Mouse (Mus musculus): ENCODE data around the gene 6430550D23Rik. TPM values are rescaled to one million over a fixed set of nuclear protein-coding genes. Genes with fewer than 3 reads are reported as not detected.

Gene 6430550D23Rik
- 1.7 and 2.4 TPM in 2 replicates for polyA plus RNA-seq (2015; fragmentation: Nextera tagmentation; extraction: Ambion mirVana)

DNA sequence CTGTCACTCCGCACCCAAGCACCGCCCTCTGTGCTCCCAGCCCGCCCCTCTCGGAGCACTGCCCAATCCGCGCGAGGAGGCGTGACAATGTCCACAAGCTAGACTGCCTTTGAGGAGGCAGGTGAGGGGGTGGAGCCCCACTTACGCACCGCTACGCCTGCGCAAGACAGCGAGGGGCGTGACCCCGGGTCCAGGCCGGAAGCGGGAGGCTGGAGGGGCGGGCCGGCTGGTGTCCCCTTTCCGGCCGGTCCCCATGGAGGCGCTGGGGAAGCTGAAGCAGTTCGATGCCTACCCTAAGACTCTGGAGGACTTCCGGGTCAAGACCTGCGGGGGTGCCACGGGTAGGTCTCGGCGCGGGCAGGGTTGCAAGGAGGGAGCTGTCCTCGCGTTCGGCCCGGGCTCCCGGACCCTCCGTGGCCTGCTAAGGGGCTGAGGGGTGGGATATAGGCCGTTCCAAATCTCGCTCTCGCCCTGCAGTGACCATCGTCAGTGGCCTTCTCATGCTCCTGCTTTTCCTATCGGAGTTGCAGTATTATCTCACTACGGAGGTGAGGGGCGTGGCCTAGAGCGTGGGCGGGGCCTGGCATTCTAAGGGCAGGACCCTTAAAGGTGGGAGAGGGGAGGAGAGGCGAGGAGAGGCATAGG is at the start of gene 6430550D23Rik, which contains the start of gene Ergic3:
Gene 6430550D23Rik (minus strand): TSS at position 90 of the 645 bp plus-strand sequence.
Gene Ergic3 (plus strand): TSS at position 158 of the 645 bp plus-strand sequence.
- Histone ChIP-seq H3K36me3 (ENCODE audit: control insufficient read depth, insufficient read depth) (peaks cover 20% of the 10 kb centered on the region), H3K4me3 (replicated peaks; ENCODE audit: low read length) (peak within 1 kb of the TSS; percentile 99), H3K27me3 (replicated peaks; ENCODE audit: control insufficient read depth, insufficient read depth, low read length) (no peaks in the 10 kb centered on the region), H3K9me3 (ENCODE audit: control insufficient read depth, low read length) (no peaks in the 10 kb centered on the region), H3K9ac (replicated peaks; ENCODE audit: low read depth, low read length) (peak within 1 kb of the TSS; percentile 82), H3K4me1 (replicated peaks; ENCODE audit: control insufficient read depth, insufficient read depth, low read length) (peaks cover 10% of the 10 kb centered on the region), H3K4me2 (ENCODE audit: low read length) (peak within 1 kb of the TSS; percentile 88), H3K27ac (ENCODE audit: low read length) (peak within 1 kb of the TSS; percentile 61)
- peak; percentile 99 for ATAC-seq
- WGBS = under 1% methylated on average over 45 of the region's 45 CpGs

DNA sequence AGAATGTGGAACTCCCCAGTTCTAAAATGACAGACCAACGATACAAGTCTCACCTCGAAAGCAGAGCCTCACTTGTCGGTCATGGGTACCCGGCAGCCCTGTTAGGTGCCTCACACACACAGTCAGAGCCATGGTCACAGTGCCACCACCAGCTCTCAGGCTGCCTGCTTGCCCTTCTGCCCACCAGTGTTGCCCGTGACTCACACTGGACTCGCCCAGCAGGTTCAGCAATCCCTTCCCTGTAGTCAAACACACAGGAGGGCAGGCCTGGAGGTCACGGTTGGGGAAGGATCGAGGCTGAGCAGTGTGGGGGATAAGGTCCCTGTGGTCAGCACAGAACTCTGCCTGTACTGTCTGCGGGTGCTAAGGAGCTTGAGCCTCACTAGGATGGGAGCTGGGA is 45.0 kb upstream of the 6430550D23Rik start, which contains the start of gene Fer1l4:
Gene Fer1l4 (minus strand): TSS at position 132 of the 400 bp plus-strand sequence.
- Histone ChIP-seq H3K4me1 (replicated peaks; ENCODE audit: control insufficient read depth, insufficient read depth, low read length) (0 out of 2 replicates have a peak, but pooled peaks cover 2% of the 10 kb centered on the region), H3K9me3 (ENCODE audit: control insufficient read depth, low read length) (no peaks in the 10 kb centered on the region), H3K27me3 (replicated peaks; ENCODE audit: control insufficient read depth, insufficient read depth, low read length) (no peaks in the 10 kb centered on the region), H3K4me2 (ENCODE audit: low read length) (no peak within 1 kb of the TSS), H3K4me3 (replicated peaks; ENCODE audit: low read length) (no peak within 1 kb of the TSS), H3K36me3 (ENCODE audit: control insufficient read depth, insufficient read depth) (no peaks in the 10 kb centered on the region), H3K9ac (replicated peaks; ENCODE audit: low read depth, low read length) (no peak within 1 kb of the TSS), H3K27ac (ENCODE audit: low read length) (no peak within 1 kb of the TSS)
- WGBS = 82% methylated on average over 9 of the region's 9 CpGs
- ATAC-seq = no peak

DNA sequence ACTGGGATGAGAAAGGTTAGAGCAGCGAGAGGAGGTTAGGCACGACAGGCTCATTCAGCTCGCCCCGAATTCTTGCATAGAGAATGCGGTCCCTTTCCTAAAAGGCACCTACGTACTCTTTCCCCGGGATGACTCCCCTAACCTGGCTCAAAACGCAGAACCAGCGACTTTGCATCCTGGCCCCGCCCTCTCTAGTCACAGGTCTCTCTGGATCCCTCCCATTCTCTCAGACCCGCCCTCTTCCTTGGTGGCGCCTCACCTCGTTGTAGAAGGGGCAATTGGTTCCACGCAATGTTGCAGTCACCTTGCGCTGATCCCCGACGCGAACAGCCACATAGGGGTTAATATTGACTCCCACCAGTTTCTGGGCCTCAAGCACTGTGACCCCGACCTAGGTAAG is 40.2 kb upstream of the 6430550D23Rik start:
- H3K4me1 ChIP-seq (replicated peaks; ENCODE audit: control insufficient read depth, insufficient read depth, low read length) = 0 out of 2 replicates have a peak, but pooled peaks cover 2% of the 10 kb centered on the region
- no peaks in the 10 kb centered on the region for H3K36me3 ChIP-seq (ENCODE audit: control insufficient read depth, insufficient read depth)
- H3K4me2 ChIP-seq (ENCODE audit: low read length) = peak overlapping the region; percentile 13; the same call in 1 of the 2 replicates
- H3K27ac ChIP-seq (ENCODE audit: low read length) = no peak overlapping the region
- no peaks in the 10 kb centered on the region for H3K9me3 ChIP-seq (ENCODE audit: control insufficient read depth, low read length)
- H3K9ac ChIP-seq (replicated peaks; ENCODE audit: low read depth, low read length) = no peak overlapping the region
- 7% methylated on average over 19 of the region's 19 CpGs for WGBS
- no peak overlapping the region for H3K4me3 ChIP-seq (replicated peaks; ENCODE audit: low read length)
- H3K27me3 ChIP-seq (replicated peaks; ENCODE audit: control insufficient read depth, insufficient read depth, low read length) = no peaks in the 10 kb centered on the region; the same call in 1 of the 2 replicates
- ATAC-seq = no peak

DNA sequence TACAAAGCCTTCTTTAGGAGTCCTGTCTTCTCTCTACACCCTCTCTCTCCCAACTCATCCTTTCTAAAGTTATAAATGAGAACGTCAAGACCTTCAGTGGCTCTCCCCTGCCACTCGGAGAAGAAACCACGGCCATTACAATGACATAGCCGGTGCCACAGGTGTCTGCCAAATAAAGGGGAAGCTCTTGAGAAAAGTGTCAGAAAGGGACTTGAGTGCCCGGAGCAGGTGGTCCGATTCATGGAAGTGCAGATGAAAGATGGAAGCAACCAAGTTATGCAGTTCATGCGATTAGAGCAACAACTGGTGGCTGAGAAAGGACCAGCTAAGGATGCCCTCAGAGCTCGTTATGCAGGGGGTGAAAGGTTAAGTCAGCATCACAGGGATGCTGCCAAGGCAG is 35.1 kb upstream of the 6430550D23Rik start:
- Histone ChIP-seq H3K36me3 (ENCODE audit: control insufficient read depth, insufficient read depth) (no peaks in the 10 kb centered on the region), H3K9me3 (ENCODE audit: control insufficient read depth, low read length) (no peaks in the 10 kb centered on the region), H3K9ac (replicated peaks; ENCODE audit: low read depth, low read length) (no peak overlapping the region), H3K27ac (ENCODE audit: low read length) (no peak overlapping the region), H3K4me3 (replicated peaks; ENCODE audit: low read length) (no peak overlapping the region), H3K4me2 (ENCODE audit: low read length) (no peak overlapping the region), H3K4me1 (replicated peaks; ENCODE audit: control insufficient read depth, insufficient read depth, low read length) (0 out of 2 replicates have a peak, but pooled peaks cover under 1% of the 10 kb centered on the region), H3K27me3 (replicated peaks; ENCODE audit: control insufficient read depth, insufficient read depth, low read length) (no peaks in the 10 kb centered on the region; the same call in 1 of the 2 replicates)
- WGBS = 78% methylated on average over 8 of the region's 8 CpGs
- no peak for ATAC-seq

DNA sequence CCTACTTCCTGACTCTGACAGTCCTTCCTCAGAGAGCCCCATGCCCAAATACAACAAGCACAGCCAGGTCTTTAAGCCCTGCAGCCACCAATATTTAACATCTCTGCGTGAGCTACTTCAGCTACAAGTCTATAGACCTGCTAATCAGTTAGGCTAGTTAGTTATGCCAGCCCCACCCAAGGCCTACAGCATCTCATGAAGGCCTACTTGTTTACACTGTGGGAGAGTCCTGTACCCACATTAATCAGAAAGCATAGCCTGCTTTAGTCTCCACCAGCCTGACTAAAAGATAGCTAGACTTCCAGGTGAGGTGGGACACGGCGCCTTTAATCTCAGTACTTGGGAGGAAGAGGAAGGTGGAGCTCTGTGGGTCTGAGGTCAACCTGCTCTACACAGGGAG is 31.6 kb upstream of the 6430550D23Rik start:
- Histone ChIP-seq H3K9ac (replicated peaks; ENCODE audit: low read depth, low read length) (no peak overlapping the region), H3K4me2 (ENCODE audit: low read length) (no peak overlapping the region), H3K9me3 (ENCODE audit: control insufficient read depth, low read length) (no peaks in the 10 kb centered on the region), H3K36me3 (ENCODE audit: control insufficient read depth, insufficient read depth) (no peaks in the 10 kb centered on the region), H3K4me3 (replicated peaks; ENCODE audit: low read length) (no peak overlapping the region), H3K27ac (ENCODE audit: low read length) (no peak overlapping the region), H3K27me3 (replicated peaks; ENCODE audit: control insufficient read depth, insufficient read depth, low read length) (no peaks in the 10 kb centered on the region), H3K4me1 (replicated peaks; ENCODE audit: control insufficient read depth, insufficient read depth, low read length) (no peaks in the 10 kb centered on the region)
- ATAC-seq = no peak
- WGBS = 94% methylated on average over 3 of the region's 3 CpGs

DNA sequence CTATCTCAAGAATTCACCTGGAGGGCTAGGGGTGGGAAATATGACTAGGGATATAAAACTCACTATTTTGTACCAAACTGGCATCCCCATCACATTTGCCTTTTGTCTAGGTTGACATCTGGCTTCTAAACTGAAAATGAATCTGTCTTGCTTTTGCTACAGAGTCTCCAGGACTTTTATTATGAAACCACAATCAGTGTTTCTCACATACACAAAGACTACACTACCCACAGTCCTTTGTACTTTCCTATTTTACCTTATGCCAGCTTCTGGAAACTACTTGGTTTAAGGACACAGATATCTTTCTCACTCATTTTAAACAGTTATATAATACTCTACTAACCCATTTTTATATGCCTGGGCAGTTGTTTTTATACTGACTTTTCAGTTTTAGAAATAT is 17.7 kb upstream of the 6430550D23Rik start:
- Histone ChIP-seq H3K27me3 (replicated peaks; ENCODE audit: control insufficient read depth, insufficient read depth, low read length) (no peaks in the 10 kb centered on the region), H3K36me3 (ENCODE audit: control insufficient read depth, insufficient read depth) (no peaks in the 10 kb centered on the region), H3K4me3 (replicated peaks; ENCODE audit: low read length) (no peak overlapping the region), H3K9ac (replicated peaks; ENCODE audit: low read depth, low read length) (no peak overlapping the region), H3K4me1 (replicated peaks; ENCODE audit: control insufficient read depth, insufficient read depth, low read length) (no peaks in the 10 kb centered on the region), H3K9me3 (ENCODE audit: control insufficient read depth, low read length) (no peaks in the 10 kb centered on the region), H3K27ac (ENCODE audit: low read length) (no peak overlapping the region), H3K4me2 (ENCODE audit: low read length) (no peak overlapping the region)
- no peak for ATAC-seq

DNA sequence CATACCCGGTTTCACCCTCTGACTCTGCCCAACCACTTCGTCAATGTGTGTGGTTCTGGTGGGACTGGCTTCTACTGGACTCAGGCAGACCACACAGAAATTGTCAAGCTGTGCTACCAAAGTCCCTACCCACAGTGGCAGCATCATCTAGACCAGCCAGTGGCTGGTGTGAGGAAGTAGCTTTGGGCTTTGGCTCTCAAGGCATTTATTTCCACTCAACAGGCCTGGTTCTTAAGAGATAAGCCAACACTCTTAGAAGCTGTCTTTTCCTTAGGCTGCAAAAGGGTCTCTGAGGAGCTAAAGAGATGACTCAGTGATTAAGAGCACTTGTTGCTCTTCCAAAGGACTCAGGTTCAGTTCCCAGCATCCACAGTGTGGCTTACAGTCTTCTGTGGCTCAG is 14.0 kb upstream of the 6430550D23Rik start:
- Histone ChIP-seq H3K4me1 (replicated peaks; ENCODE audit: control insufficient read depth, insufficient read depth, low read length) (no peaks in the 10 kb centered on the region), H3K36me3 (ENCODE audit: control insufficient read depth, insufficient read depth) (peaks cover 20% of the 10 kb centered on the region), H3K27ac (ENCODE audit: low read length) (no peak overlapping the region), H3K27me3 (replicated peaks; ENCODE audit: control insufficient read depth, insufficient read depth, low read length) (no peaks in the 10 kb centered on the region), H3K4me2 (ENCODE audit: low read length) (no peak overlapping the region), H3K9ac (replicated peaks; ENCODE audit: low read depth, low read length) (no peak overlapping the region), H3K9me3 (ENCODE audit: control insufficient read depth, low read length) (no peaks in the 10 kb centered on the region), H3K4me3 (replicated peaks; ENCODE audit: low read length) (no peak overlapping the region)
- WGBS = 88% methylated on average over 2 of the region's 2 CpGs
- no peak for ATAC-seq

DNA sequence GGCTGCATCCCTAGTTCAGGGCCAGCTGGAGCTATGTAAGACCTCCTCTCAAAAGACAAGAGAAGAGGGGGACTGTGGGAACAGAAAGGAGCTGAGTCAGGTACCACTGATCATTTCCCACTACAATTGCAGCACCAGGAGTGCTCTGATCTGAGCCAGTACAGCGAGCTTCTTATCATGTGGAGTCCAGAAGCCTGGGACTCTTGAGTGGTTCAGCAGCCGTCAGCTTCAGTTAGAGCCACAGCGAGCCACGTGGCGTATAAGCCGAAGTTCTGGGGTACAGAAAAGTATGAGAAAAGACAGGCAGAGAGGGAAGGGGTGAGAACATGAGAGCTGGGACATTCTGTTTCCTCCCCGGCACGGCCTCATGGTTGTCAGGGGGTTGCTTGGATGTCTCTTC is 13.4 kb upstream of the 6430550D23Rik start:
- no peak overlapping the region for H3K27ac ChIP-seq (ENCODE audit: low read length)
- WGBS = 91% methylated on average over 8 of the region's 8 CpGs
- H3K9me3 ChIP-seq (ENCODE audit: control insufficient read depth, low read length) = no peaks in the 10 kb centered on the region
- no peak overlapping the region for H3K9ac ChIP-seq (replicated peaks; ENCODE audit: low read depth, low read length)
- H3K36me3 ChIP-seq (ENCODE audit: control insufficient read depth, insufficient read depth) = peaks cover 26% of the 10 kb centered on the region
- H3K4me2 ChIP-seq (ENCODE audit: low read length) = no peak overlapping the region
- no peak for ATAC-seq
- no peaks in the 10 kb centered on the region for H3K27me3 ChIP-seq (replicated peaks; ENCODE audit: control insufficient read depth, insufficient read depth, low read length)
- H3K4me1 ChIP-seq (replicated peaks; ENCODE audit: control insufficient read depth, insufficient read depth, low read length) = no peaks in the 10 kb centered on the region
- no peak overlapping the region for H3K4me3 ChIP-seq (replicated peaks; ENCODE audit: low read length)

DNA sequence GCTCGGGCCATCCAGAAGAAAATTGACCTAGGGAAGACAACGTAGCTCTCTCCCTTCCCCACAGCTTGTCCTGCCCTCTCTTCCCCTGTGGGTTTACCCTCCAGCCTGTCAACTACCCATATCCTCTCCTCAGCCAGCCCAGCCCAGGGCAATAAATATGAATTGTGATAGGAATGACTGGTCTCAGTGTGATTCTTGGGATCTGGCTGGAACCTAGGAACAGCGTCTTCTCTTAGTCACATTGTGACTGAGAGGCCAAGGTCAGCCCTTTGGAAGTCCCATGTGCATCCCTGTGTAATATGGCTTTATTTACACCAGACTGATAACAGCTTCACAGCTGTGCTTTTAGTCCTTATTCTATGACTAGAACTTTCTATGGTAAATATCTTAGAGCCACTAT is 10.3 kb upstream of the 6430550D23Rik start:
- H3K27me3 ChIP-seq (replicated peaks; ENCODE audit: control insufficient read depth, insufficient read depth, low read length) = no peaks in the 10 kb centered on the region
- 93% methylated on average over 3 of the region's 3 CpGs for WGBS
- no peak for ATAC-seq
- no peak overlapping the region for H3K9ac ChIP-seq (replicated peaks; ENCODE audit: low read depth, low read length)
- H3K27ac ChIP-seq (ENCODE audit: low read length) = no peak overlapping the region
- H3K4me3 ChIP-seq (replicated peaks; ENCODE audit: low read length) = no peak overlapping the region
- no peaks in the 10 kb centered on the region for H3K4me1 ChIP-seq (replicated peaks; ENCODE audit: control insufficient read depth, insufficient read depth, low read length)
- H3K4me2 ChIP-seq (ENCODE audit: low read length) = no peak overlapping the region
- peaks cover 32% of the 10 kb centered on the region for H3K36me3 ChIP-seq (ENCODE audit: control insufficient read depth, insufficient read depth)
- H3K9me3 ChIP-seq (ENCODE audit: control insufficient read depth, low read length) = no peaks in the 10 kb centered on the region
